Mouse (Mus musculus): ENCODE data around the gene Olfr1123.
"Not testable (repeated sequence)": the region's sequence is repeated elsewhere in the genome, so short reads cannot be mapped to it uniquely, and the experiment has no call there.

The Olfr1123 gene

DNA sequence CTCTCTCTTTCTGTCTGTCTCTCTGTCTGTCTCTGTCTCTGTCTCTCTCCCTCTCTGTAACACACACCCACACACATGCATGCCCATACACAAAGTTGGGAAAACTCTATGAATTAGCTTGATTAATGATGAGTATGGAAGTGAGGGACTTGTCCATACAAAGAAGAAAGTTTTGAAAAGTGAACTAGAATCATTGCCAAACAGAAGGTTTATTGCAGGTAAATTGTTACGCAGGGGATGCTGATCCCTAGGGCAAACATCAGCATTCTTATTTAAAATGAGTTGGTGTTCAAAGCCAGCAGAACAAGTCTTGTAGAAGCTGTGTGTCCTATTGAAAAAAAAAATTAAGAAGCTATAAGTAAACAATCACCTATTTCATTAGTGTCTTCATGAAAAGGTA lies at the start of gene Olfr1123:
Gene Olfr1123, plus strand, starts transcription at position 301 of the 400 bp plus-strand sequence.
- no peak for DNase-seq (ENCODE audit: low spot score)

DNA sequence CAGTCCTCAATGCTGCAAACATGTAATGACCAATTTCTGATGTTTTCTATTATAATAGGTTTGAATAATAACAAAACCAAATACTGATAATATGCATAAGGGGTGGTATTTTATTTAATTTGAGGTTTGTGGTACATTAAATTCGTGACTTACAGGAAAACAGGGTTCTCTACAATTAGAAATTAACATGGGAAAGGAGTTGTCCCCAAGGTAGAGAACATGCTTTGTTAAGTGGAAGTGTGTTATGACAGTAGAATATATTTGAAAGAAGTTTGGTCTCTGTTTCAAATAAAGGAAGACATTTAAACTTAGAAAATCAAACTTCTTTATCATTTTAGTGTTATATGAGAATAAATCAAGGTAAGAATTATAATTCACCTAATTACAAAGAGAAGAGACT lies 46.8 kb upstream of the Olfr1123 start, which contains the start of gene Olfr1121:
Gene Olfr1121, plus strand, starts transcription at position 301 of the 400 bp plus-strand sequence.
- DNase-seq (ENCODE audit: low spot score): no peak

DNA sequence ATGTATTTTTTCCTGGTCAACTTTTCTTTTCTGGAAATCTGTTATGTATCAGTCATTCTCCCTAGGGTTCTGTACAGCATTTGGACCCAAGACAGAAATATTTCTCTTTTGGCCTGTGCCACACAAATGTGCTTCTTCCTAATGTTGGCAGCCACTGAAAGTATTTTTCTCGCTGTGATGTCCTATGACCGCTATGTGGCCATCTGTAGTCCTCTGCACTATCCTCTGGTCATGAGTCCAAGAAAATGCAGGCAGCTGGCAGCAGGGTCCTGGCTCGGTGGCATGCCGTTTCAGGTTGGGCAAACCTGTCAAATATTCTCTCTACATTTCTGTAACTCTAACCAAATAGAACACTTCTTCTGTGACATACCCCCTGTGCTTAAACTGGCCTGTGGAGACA lies 44.7 kb upstream of the Olfr1123 start:
- no peak for DNase-seq (ENCODE audit: low spot score)

DNA sequence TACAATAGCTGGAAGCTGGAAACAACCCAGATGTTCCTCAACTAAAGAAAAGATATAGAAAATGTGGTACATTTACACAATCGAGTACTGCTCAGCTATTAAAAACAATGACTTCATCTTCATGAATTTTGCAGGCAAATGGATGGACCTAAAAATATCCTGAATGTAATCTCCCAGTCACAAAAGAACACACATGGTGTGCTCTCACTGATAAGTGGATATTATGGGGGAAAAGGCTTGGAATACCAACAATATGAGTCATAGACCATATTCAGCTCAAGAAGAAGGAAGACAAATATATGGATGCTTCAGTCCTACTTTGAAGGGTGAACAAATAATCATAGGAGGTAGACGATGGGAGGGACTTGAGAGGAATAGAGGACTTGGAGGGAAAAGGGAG lies 32.5 kb upstream of the Olfr1123 start:
- DNase-seq (ENCODE audit: low spot score): no peak

DNA sequence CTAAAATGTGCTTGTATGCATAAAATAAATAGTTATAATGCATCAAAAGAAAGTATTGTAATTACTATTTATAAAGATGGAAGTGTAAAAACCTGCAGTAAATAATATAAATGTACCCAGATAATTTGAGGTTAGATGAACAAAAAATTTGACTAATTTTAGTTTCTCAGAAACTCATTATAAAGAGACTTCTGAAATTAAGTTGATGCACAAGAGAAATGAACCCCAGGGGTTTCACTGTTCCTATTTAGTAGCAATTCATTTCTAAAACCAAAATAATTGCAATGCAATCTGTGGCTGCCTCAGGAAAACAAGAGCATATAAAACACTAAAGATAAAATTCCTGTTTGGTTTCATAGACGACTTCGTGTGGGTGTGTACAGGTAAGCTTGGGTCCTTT lies 30.9 kb upstream of the Olfr1123 start, which contains the start of gene Olfr1122:
Gene Olfr1122, plus strand, starts transcription at position 301 of the 400 bp plus-strand sequence.
- DNase-seq (ENCODE audit: low spot score): no peak

DNA sequence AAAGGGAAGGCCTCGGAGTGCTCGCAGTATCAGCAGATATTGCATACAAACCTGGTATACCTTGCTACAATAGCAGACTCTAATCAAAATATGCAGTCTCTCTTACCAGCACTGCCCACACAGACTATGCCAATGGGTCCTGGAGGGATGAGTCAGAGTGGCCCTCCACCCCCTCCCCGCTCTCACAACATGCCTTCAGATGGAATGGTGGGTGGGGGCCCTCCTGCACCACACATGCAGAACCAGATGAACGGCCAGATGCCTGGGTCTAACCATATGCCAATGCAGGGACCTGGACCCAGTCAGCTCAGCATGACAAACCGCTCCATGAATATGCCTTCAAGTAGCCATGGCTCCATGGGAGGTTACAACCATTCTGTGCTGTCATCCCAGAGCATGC lies 22.8 kb upstream of the Olfr1123 start:
- not testable (repeated sequence) for DNase-seq (ENCODE audit: low spot score)

DNA sequence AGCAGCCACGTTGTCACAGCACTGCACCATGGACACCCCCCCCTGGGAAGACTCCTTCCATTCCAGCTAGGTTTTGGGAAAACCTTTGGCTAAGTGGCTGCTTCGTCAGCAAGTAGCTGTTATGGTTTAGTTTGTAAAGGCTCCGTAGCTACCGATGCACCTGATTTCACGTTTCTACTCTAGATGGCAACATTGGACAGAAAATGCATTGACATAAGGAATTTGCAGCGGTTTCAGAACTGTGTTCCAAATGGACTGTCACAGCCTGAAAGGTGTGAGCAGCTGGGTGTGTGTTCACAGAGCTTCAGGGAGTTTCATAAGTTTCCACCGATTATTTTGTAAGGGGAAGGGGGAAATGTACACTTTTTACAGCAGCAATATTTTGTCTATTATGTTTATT lies 21.7 kb upstream of the Olfr1123 start:
- DNase-seq (ENCODE audit: low spot score): not testable (repeated sequence)

DNA sequence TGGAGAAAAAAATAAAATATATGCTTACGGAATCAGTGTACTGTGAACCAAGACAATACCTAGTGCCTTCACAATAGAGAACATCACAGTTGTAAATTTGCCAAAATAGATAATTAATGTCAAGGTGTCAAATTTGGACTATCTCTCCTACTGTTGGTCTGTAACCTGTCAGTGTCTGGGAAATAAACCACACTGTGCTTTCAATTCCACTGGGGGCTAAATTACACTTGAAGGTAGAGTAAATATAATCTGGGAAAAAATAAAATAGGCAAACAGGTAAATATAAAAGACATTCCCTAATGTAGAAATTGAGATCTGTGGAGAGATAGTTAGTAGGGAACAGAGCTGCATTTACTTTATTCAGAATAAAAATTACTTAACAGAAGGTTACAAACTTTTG lies 13.5 kb downstream of the Olfr1123 start, which contains the start of gene Olfr1124:
Gene Olfr1124, plus strand, starts transcription at position 301 of the 400 bp plus-strand sequence.
- no peak for DNase-seq (ENCODE audit: low spot score)

DNA sequence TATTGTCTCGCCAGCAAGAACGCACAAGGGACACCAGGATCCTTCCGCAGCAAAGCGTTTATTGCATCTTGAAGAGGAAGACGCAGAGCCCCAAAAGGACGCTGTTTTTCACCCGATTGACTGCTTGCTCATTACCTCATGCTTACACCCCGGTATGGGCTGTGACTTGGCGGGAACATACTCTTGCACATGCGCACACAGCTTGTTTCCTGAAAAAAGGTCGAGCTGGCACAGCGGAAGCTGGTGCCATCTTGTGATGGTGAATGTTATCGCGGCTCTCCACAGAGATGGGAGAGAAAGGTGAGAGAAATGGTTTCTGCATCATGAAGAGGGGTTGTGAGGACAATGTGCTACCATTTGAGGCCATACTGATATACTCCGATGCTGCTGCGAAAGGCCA lies 21.3 kb downstream of the Olfr1123 start:
- DNase-seq (ENCODE audit: low spot score): no peak

DNA sequence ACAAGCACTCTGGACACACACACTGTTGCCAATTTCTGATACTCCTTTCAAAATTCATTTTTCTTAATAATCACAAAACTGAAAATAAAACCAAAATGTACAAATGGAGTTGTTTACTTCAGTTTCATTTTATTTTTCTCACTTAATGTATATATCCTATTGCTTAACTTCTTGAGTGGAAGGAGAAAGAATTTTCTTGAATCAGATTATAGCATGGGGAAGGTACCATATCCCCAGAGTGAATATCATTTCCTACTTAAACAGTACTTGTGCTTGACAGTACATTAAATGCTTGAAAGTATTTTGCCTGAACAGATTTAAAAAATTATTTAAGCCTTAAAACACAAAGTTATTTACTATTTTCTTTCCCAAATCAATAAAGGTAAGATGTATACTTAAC lies 37.2 kb downstream of the Olfr1123 start, which contains the start of gene Olfr1126:
Gene Olfr1126, plus strand, starts transcription at position 301 of the 400 bp plus-strand sequence.
- no peak for DNase-seq (ENCODE audit: low spot score)

DNA sequence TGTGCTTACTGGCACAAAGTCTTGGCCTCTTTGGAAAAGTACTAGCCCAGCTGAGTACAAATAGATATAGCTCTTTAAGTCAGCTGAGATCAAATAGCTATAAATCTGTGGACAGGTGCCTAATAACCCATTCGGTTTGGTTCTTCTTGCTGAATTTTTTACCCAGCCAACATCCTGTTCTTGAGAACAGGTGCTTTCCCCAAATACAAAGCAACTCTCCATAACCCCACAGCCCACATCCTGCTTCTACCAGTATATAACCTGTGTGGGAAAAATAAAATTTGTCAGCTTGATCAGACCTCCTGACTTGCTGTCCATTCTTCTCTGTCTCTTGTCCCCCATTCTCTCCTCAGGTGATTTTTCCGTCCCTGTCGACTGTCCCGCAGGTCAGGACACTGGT lies 45.3 kb downstream of the Olfr1123 start:
- DNase-seq (ENCODE audit: low spot score): no peak
